Mouse (Mus musculus): ENCODE measurements around the gene Gpx6. TPM values are rescaled to one million over a fixed set of nuclear protein-coding genes. Genes with fewer than 3 reads are reported as not detected.

The Gpx6 gene
- polyA plus RNA-seq, 1 experiment from 2014 or later, result 0.18 TPM

- no peak for DNase-seq
- 82% methylated on average over 6 of the region's 6 CpGs for WGBS (ENCODE audit: insufficient replicate concordance)
These were observed 19.3 kb upstream of the Gpx6 start, which contains the start of gene Gpx5 for GRCm38 (mm10) chr13:21292631-21293030. TSS of gene Gpx5 (minus strand) at chr13:21292731.

GRCm38 (mm10) chr13:21298557-21298956 lies 13.4 kb upstream of the Gpx6 start:
- H3K27ac ChIP-seq (ENCODE audit: low read depth), result no peak overlapping the region
- DNase-seq (no peak), ATAC-seq (no peak)
- H3K4me1 ChIP-seq (ENCODE audit: insufficient read depth), result no peaks in the 10 kb centered on the region
- TF ChIP-seq CTCF (IDR thresholded peaks at IDR 0.05; ENCODE audit: low read depth) (no peak), EP300 (IDR thresholded peaks at IDR 0.05; ENCODE audit: low read depth) (no peak)
- no peak overlapping the region for H3K4me2 ChIP-seq (ENCODE audit: low read depth, low read length)
- no peak overlapping the region for H3K4me3 ChIP-seq (ENCODE audit: low read depth, low read length)
- H3K9me3 ChIP-seq (ENCODE audit: low read length), result no peaks in the 10 kb centered on the region
- H3K9ac ChIP-seq (replicated peaks), result no peak overlapping the region
- no peaks in the 10 kb centered on the region for H3K27me3 ChIP-seq (ENCODE audit: insufficient read depth, low read length)
- H3K36me3 ChIP-seq (replicated peaks; ENCODE audit: insufficient read depth, low read length), result no peaks in the 10 kb centered on the region
- 39% methylated on average over 3 of the region's 3 CpGs for WGBS (ENCODE audit: insufficient replicate concordance)

More at GRCm38 (mm10) chr13:21292631-21293030, 19.3 kb upstream of the Gpx6 start, which contains the start of gene Gpx5:
- no peak within 1 kb of the TSS for H3K27ac ChIP-seq (ENCODE audit: low read depth)
- no peak within 1 kb of the TSS for H3K4me2 ChIP-seq (ENCODE audit: low read depth, low read length)
- no peak for TF ChIP-seq EP300 (IDR thresholded peaks at IDR 0.05; ENCODE audit: low read depth)
- no peak for TF ChIP-seq CTCF (IDR thresholded peaks at IDR 0.05; ENCODE audit: low read depth)
- ATAC-seq, result no peak
- H3K27me3 ChIP-seq (ENCODE audit: insufficient read depth, low read length), result no peaks in the 10 kb centered on the region
- no peaks in the 10 kb centered on the region for H3K4me1 ChIP-seq (ENCODE audit: insufficient read depth)
- no peak within 1 kb of the TSS for H3K9ac ChIP-seq (replicated peaks)
- no peaks in the 10 kb centered on the region for H3K9me3 ChIP-seq (ENCODE audit: low read length)
- H3K4me3 ChIP-seq (ENCODE audit: low read depth, low read length), result no peak within 1 kb of the TSS
- H3K36me3 ChIP-seq (replicated peaks; ENCODE audit: insufficient read depth, low read length), result no peaks in the 10 kb centered on the region

- H3K27ac ChIP-seq (ENCODE audit: low read depth), result no peak overlapping the region
- no peaks in the 10 kb centered on the region for H3K4me1 ChIP-seq (ENCODE audit: insufficient read depth)
- ATAC-seq (no peak), DNase-seq (no peak)
- no peaks in the 10 kb centered on the region for H3K36me3 ChIP-seq (replicated peaks; ENCODE audit: insufficient read depth, low read length)
- WGBS (ENCODE audit: insufficient replicate concordance), result 74% methylated on average over 3 of the region's 3 CpGs
- TF ChIP-seq CTCF (IDR thresholded peaks at IDR 0.05; ENCODE audit: low read depth), result no peak
- no peak for TF ChIP-seq EP300 (IDR thresholded peaks at IDR 0.05; ENCODE audit: low read depth)
- no peak overlapping the region for H3K4me3 ChIP-seq (ENCODE audit: low read depth, low read length)
- no peak overlapping the region for H3K9ac ChIP-seq (replicated peaks)
- no peaks in the 10 kb centered on the region for H3K27me3 ChIP-seq (ENCODE audit: insufficient read depth, low read length)
- H3K4me2 ChIP-seq (ENCODE audit: low read depth, low read length), result no peak overlapping the region
- no peaks in the 10 kb centered on the region for H3K9me3 ChIP-seq (ENCODE audit: low read length)
These were observed 7.3 kb upstream of the Gpx6 start for GRCm38 (mm10) chr13:21304483-21305066.

GRCm38 (mm10) chr13:21309788-21310187 lies 2.1 kb upstream of the Gpx6 start:
- Histone ChIP-seq H3K4me1 (ENCODE audit: insufficient read depth) (no peaks in the 10 kb centered on the region), H3K36me3 (replicated peaks; ENCODE audit: insufficient read depth, low read length) (no peaks in the 10 kb centered on the region), H3K9ac (replicated peaks) (no peak overlapping the region), H3K27ac (ENCODE audit: low read depth) (no peak overlapping the region), H3K27me3 (ENCODE audit: insufficient read depth, low read length) (no peaks in the 10 kb centered on the region), H3K4me3 (ENCODE audit: low read depth, low read length) (no peak overlapping the region), H3K4me2 (ENCODE audit: low read depth, low read length) (no peak overlapping the region), H3K9me3 (ENCODE audit: low read length) (no peaks in the 10 kb centered on the region)
- DNase-seq, result no peak
- ATAC-seq, result no peak
- 46% methylated on average over 2 of the region's 2 CpGs for WGBS (ENCODE audit: insufficient replicate concordance)
- TF ChIP-seq CTCF (IDR thresholded peaks at IDR 0.05; ENCODE audit: low read depth) (no peak), EP300 (IDR thresholded peaks at IDR 0.05; ENCODE audit: low read depth) (no peak)

- Histone ChIP-seq H3K9me3 (ENCODE audit: low read length) (no peaks in the 10 kb centered on the region), H3K9ac (replicated peaks) (no peak overlapping the region), H3K4me3 (ENCODE audit: low read depth, low read length) (no peak overlapping the region), H3K4me2 (ENCODE audit: low read depth, low read length) (no peak overlapping the region), H3K4me1 (ENCODE audit: insufficient read depth) (no peaks in the 10 kb centered on the region), H3K27me3 (ENCODE audit: insufficient read depth, low read length) (no peaks in the 10 kb centered on the region), H3K27ac (ENCODE audit: low read depth) (no peak overlapping the region), H3K36me3 (replicated peaks; ENCODE audit: insufficient read depth, low read length) (no peaks in the 10 kb centered on the region)
- TF ChIP-seq CTCF (IDR thresholded peaks at IDR 0.05; ENCODE audit: low read depth) (no peak), EP300 (IDR thresholded peaks at IDR 0.05; ENCODE audit: low read depth) (no peak)
- DNase-seq, result no peak
- ATAC-seq, result no peak
- WGBS (ENCODE audit: insufficient replicate concordance), result 50% methylated on average over 3 of the region's 5 CpGs
These were observed 929 bp downstream of the Gpx6 start for GRCm38 (mm10) chr13:21312854-21313253.

- Histone ChIP-seq H3K9me3 (ENCODE audit: low read length) (no peaks in the 10 kb centered on the region), H3K36me3 (replicated peaks; ENCODE audit: insufficient read depth, low read length) (no peaks in the 10 kb centered on the region), H3K4me3 (ENCODE audit: low read depth, low read length) (no peak overlapping the region), H3K27ac (ENCODE audit: low read depth) (no peak overlapping the region), H3K4me1 (ENCODE audit: insufficient read depth) (no peaks in the 10 kb centered on the region), H3K27me3 (ENCODE audit: insufficient read depth, low read length) (no peaks in the 10 kb centered on the region), H3K4me2 (ENCODE audit: low read depth, low read length) (no peak overlapping the region), H3K9ac (replicated peaks) (no peak overlapping the region)
- ATAC-seq (no peak), DNase-seq (no peak)
- TF ChIP-seq EP300 (IDR thresholded peaks at IDR 0.05; ENCODE audit: low read depth) (no peak), CTCF (IDR thresholded peaks at IDR 0.05; ENCODE audit: low read depth) (no peak)
- 74% methylated on average over 4 of the region's 4 CpGs for WGBS (ENCODE audit: insufficient replicate concordance)
These were observed 2.0 kb downstream of the Gpx6 start for GRCm38 (mm10) chr13:21313903-21314302.

Measured in liver, postnatal 0 days (tissue).